Mouse (Mus musculus): ENCODE results near the gene Wdr46.

DNA sequence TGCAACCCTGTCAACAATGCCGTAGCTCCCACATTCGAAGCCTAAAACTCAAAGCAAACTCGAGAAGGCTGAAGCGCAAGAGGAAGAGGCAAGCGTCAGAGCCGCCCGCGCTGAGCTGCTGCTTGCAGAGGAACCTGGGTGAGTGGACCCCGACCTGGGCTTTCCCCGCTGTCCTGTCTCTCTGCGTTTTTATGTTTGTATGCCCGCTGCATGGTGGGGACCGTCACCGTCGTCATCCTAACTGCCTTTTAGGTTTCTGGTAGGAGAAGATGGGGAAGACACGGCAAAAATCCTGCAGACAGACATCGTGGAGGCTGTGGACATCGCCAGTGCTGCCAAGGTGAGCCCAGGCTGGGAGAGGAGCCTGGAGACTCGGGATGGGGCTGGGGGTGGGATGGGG, 921 bp downstream of the Wdr46 start:
- TF ChIP-seq CTCF (IDR thresholded peaks at IDR 0.05; ENCODE audit: insufficient read depth, low read depth, low read length): no peak
- TF ChIP-seq POLR2A (IDR thresholded peaks at IDR 0.05; ENCODE audit: insufficient read depth, low read depth, low read length): no peak
